Mouse (Mus musculus): ENCODE measurements around the gene Ttc29. TPM values are rescaled to one million over a fixed set of nuclear protein-coding genes. Genes with fewer than 3 reads are reported as not detected.

The Ttc29 gene
- not detected for polyA plus RNA-seq (2014; fragmentation: Illumina TruSeq; extraction: RNeasy Lipid Tissue Mini Kit (QIAGEN cat#74804); ENCODE audit: low read depth, low replicate concordance)

GRCm38 (mm10) chr8:78213074-78213473, at the start of gene Ttc29:
TSS of gene Ttc29 (plus strand) at chr8:78213297.

GRCm38 (mm10) chr8:78436071-78436651, 223.1 kb downstream of the Ttc29 start, which contains the start of gene Pou4f2:
TSS of gene Pou4f2 (minus strand) at chr8:78436645.

Other genes with a start within 250 kb of the Ttc29 start
- gene Pou4f2, start 223.3 kb downstream of the Ttc29 start, polyA plus RNA-seq (2014; fragmentation: Illumina TruSeq; extraction: RNeasy Lipid Tissue Mini Kit (QIAGEN cat#74804); ENCODE audit: low read depth, low replicate concordance), result not detected